Mouse (Mus musculus): ENCODE results near the gene Brd7. TPM values are rescaled to one million over a fixed set of nuclear protein-coding genes. Genes with fewer than 3 reads are reported as not detected.
A peak's percentile ranks its signal among the peaks of the same experiment; 100 is the strongest.

The Brd7 gene
- total and polyA plus RNA-seq, 3 experiments: 31.9 to 106 (median 46.3) TPM

- dilution Hi-C loops (cut with MboI; ENCODE audit: extremely low pct_ligation_motif_present, extremely low pct_unique_long_range_greater_than_20kb, low sequenced_read_pairs): no loop called here
- no peaks in the 10 kb centered on the region; a peak in 1 of 4 replicates for H3K4me1 ChIP-seq (ENCODE audit: control insufficient read depth in 1 of 2, insufficient read depth in 2 of 2)
- DNase-seq (ENCODE audit: extremely low read depth): no peak
- H3K9me3 ChIP-seq (replicated peaks; ENCODE audit: low read length): peaks cover 5% of the 10 kb centered on the region
- no peak overlapping the region for H3K9ac ChIP-seq (ENCODE audit: insufficient read depth, low read depth)
- H3K4me3 ChIP-seq (replicated peaks in 1 of 3; ENCODE audit: low read depth in 2 of 3, low read length in 2 of 3, poor library complexity in 1 of 3): no peak overlapping the region
- H3K79me2 ChIP-seq (replicated peaks; ENCODE audit: control insufficient read depth, extremely low read depth, insufficient read depth, poor library complexity, severe bottlenecking): no peaks in the 10 kb centered on the region
- H3K36me3 ChIP-seq (replicated peaks in 1 of 2; ENCODE audit: control insufficient read depth in 1 of 2, insufficient read depth in 1 of 2, low read length in 1 of 2): no peaks in the 10 kb centered on the region
- TF ChIP-seq SIN3A (IDR thresholded peaks at IDR 0.05; ENCODE audit: low read length): no peak
- TF ChIP-seq CHD2 (IDR thresholded peaks at IDR 0.05; ENCODE audit: low read length): no peak
- no peak for TF ChIP-seq TCF12 (IDR thresholded peaks at IDR 0.05; ENCODE audit: low read depth, low read length)
- no peak for TF ChIP-seq ETS1 (conservative IDR thresholded peaks at IDR 0.05; ENCODE audit: low read depth, low read length)
- TF ChIP-seq RAD21 (IDR thresholded peaks at IDR 0.05; ENCODE audit: low read depth, low read length): no peak
- no peak for TF ChIP-seq POLR2AphosphoS2 (IDR thresholded peaks at IDR 0.05; ENCODE audit: low read depth, low read length)
- TF ChIP-seq GABPA (IDR thresholded peaks at IDR 0.05; ENCODE audit: insufficient replicate concordance, low read depth, low read length): no peak
- no peak for TF ChIP-seq ZMIZ1 (IDR thresholded peaks at IDR 0.05; ENCODE audit: low read depth, low read length)
- no peak for TF ChIP-seq JUND (conservative IDR thresholded peaks at IDR 0.05; ENCODE audit: low read depth, low read length)
- TF ChIP-seq TBP (conservative IDR thresholded peaks at IDR 0.05; ENCODE audit: low read depth, low read length): no peak
- no peak for TF ChIP-seq ZKSCAN1 (IDR thresholded peaks at IDR 0.05; ENCODE audit: borderline replicate concordance, low read depth, low read length)
- TF ChIP-seq ELF1 (IDR thresholded peaks at IDR 0.05; ENCODE audit: low read depth, low read length): no peak
- peaks cover 8% of the 10 kb centered on the region for H3K27me3 ChIP-seq (replicated peaks)
- H3K4me2 ChIP-seq (ENCODE audit: insufficient read depth, low read depth, poor library complexity, severe bottlenecking): no peak overlapping the region
- in situ Hi-C loops (cut with MboI; ENCODE audit: low pct_ligation_motif_present, low pct_unique_long_range_greater_than_20kb, low sequenced_read_pairs): no loop called here
- H3K27ac ChIP-seq (ENCODE audit: insufficient read depth, low read depth): no peak overlapping the region
Measured at GRCm38 (mm10) chr8:88393298-88393697, 31.3 kb upstream of the Brd7 start.

- Histone ChIP-seq H3K79me2 (replicated peaks; ENCODE audit: control insufficient read depth, extremely low read depth, insufficient read depth, poor library complexity, severe bottlenecking) (no peaks in the 10 kb centered on the region), H3K9ac (ENCODE audit: insufficient read depth, low read depth) (no peak overlapping the region), H3K9me3 (replicated peaks; ENCODE audit: low read length) (peaks cover 5% of the 10 kb centered on the region), H3K4me1 (ENCODE audit: control insufficient read depth in 1 of 2, insufficient read depth in 2 of 2) (no peaks in the 10 kb centered on the region; a peak in 1 of 4 replicates), H3K27me3 (replicated peaks) (peaks cover 4% of the 10 kb centered on the region), H3K4me2 (ENCODE audit: insufficient read depth, low read depth, poor library complexity, severe bottlenecking) (no peak overlapping the region), H3K36me3 (replicated peaks in 1 of 2; ENCODE audit: control insufficient read depth in 1 of 2, insufficient read depth in 1 of 2, low read length in 1 of 2) (no peaks in the 10 kb centered on the region), H3K27ac (ENCODE audit: insufficient read depth, low read depth) (no peak overlapping the region), H3K4me3 (replicated peaks in 1 of 3; ENCODE audit: low read depth in 2 of 3, low read length in 2 of 3, poor library complexity in 1 of 3) (no peak overlapping the region)
- peak; percentile 35 for DNase-seq (ENCODE audit: extremely low read depth)
- dilution Hi-C loops (cut with MboI; ENCODE audit: extremely low pct_ligation_motif_present, extremely low pct_unique_long_range_greater_than_20kb, low sequenced_read_pairs): no loop called here
- TF ChIP-seq JUN (IDR thresholded peaks at IDR 0.05; ENCODE audit: insufficient read depth, low read depth, low read length): no peak
- no peak for TF ChIP-seq IRF4 (IDR thresholded peaks at IDR 0.05; ENCODE audit: low read depth, low read length)
- TF ChIP-seq BHLHE40 (IDR thresholded peaks at IDR 0.05; ENCODE audit: low read depth, low read length): no peak
- peak; percentile 40; the same call in 1 of the 2 replicates for TF ChIP-seq SMC3 (IDR thresholded peaks at IDR 0.05; ENCODE audit: low read depth, low read length)
- no peak for TF ChIP-seq MAFK (IDR thresholded peaks at IDR 0.05; ENCODE audit: insufficient replicate concordance, low read length)
- TF ChIP-seq NRF1 (IDR thresholded peaks at IDR 0.05; ENCODE audit: low read depth, low read length): no peak
- no peak for TF ChIP-seq USF2 (conservative IDR thresholded peaks at IDR 0.05; ENCODE audit: low read depth, low read length)
- no peak for TF ChIP-seq TCF12 (IDR thresholded peaks at IDR 0.05; ENCODE audit: low read depth, low read length)
- TF ChIP-seq CHD2 (IDR thresholded peaks at IDR 0.05; ENCODE audit: low read length): no peak
- TF ChIP-seq NELFE (IDR thresholded peaks at IDR 0.05; ENCODE audit: low read depth, low read length): no peak
- TF ChIP-seq UBTF (IDR thresholded peaks at IDR 0.05; ENCODE audit: low read depth, low read length): no peak
- TF ChIP-seq PAX5 (IDR thresholded peaks at IDR 0.05; ENCODE audit: low read length): no peak
- TF ChIP-seq ZNF384 (IDR thresholded peaks at IDR 0.05; ENCODE audit: low read depth, low read length): no peak
- TF ChIP-seq MAX (IDR thresholded peaks at IDR 0.05; ENCODE audit: low read length): no peak
- TF ChIP-seq RCOR1 (conservative IDR thresholded peaks at IDR 0.05; ENCODE audit: low read depth, low read length): no peak
- no peak for TF ChIP-seq ZC3H11A (IDR thresholded peaks at IDR 0.05; ENCODE audit: low read depth, low read length)
- TF ChIP-seq E2F4 (IDR thresholded peaks at IDR 0.05; ENCODE audit: insufficient replicate concordance, low read depth, low read length): no peak
- TF ChIP-seq HCFC1 (IDR thresholded peaks at IDR 0.05; ENCODE audit: low read depth, low read length): no peak
- TF ChIP-seq RAD21 (IDR thresholded peaks at IDR 0.05; ENCODE audit: low read depth, low read length): peak; percentile 54
- TF ChIP-seq CTCF (conservative IDR thresholded peaks at IDR 0.05 in 1 of 2, IDR thresholded peaks at IDR 0.05 in 1 of 2; ENCODE audit: low read depth in 2 of 2, low read length in 2 of 2): peak; percentile 21 to 65; a peak in 3 of 4 replicates
- no peak for TF ChIP-seq JUND (conservative IDR thresholded peaks at IDR 0.05; ENCODE audit: low read depth, low read length)
- TF ChIP-seq MAZ (IDR thresholded peaks at IDR 0.05; ENCODE audit: low read depth, low read length): no peak
- in situ Hi-C loops (cut with MboI; ENCODE audit: low pct_ligation_motif_present, low pct_unique_long_range_greater_than_20kb, low sequenced_read_pairs): no loop called here
Measured at GRCm38 (mm10) chr8:88390749-88391148, 28.8 kb upstream of the Brd7 start.
